In the genomic region with DNA sequence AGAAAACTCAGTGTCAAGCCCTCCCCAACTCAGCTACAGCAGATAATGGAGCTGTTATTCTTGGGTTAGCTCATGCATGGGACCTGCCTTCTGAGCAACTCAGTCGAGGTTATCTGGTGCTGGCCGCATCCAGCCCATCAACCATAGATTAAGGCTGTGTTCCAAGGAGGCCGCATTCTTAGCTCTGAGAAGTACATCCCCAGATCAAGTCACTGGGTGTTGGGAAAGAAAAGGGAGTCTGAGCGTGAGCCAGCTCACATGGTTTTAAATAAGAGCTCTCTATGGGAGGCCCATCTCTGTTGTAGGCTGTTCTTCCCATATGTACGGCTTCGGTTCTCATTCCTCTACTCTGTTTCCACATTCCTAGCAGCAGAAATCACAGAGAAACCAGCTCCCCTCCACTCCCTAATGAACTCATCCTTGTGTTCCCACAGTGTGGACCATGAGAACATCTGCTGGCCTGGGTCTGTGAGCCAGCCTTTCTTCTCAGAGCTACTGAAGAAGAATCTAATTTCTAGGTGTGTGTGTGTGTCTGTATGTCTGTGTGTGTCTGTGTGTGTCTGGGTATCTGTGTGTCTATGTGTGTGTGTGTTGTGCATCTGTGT, we compare ENCODE assay signal across 15 mouse cellular contexts. TPM values are rescaled to one million over a fixed set of nuclear protein-coding genes. Genes with fewer than 3 reads are reported as not detected.
DNase-seq lines count a peak whose midpoint lies in the region; ATAC-seq and TF ChIP-seq lines count a peak whose summit lies in the region.
"Had no signal": no experiment of that assay in that cellular context is flagged by ENCODE, and none has a peak within 500 bp of the region (broad histone marks: within the 10 kb centered on the region; RNA-seq: fewer than 3 reads in every experiment).

No protein-coding gene starts in this region.

- H3K36me3 ChIP-seq in heart, embryonic 10.5 days: 0 out of 2 replicates have a peak, but pooled peaks cover 6% of the 10 kb centered on the region
- H3K36me3 ChIP-seq in spleen, adult 2 months (ENCODE audit: control insufficient read depth, insufficient read depth, low read length): no peaks in the 10 kb centered on the region
- H3K36me3 ChIP-seq in stomach, postnatal 0 days (ENCODE audit: control insufficient read depth, insufficient read depth, low read length): no peaks in the 10 kb centered on the region
- H3K36me3 ChIP-seq: hindbrain, embryonic 13.5 days had no signal

- no peak for TF ChIP-seq EP300 in stomach, postnatal 0 days (optimal IDR thresholded peaks at IDR 0.05)

- no peaks in the 10 kb centered on the region for H3K27me3 ChIP-seq in heart, embryonic 10.5 days (ENCODE audit: insufficient read depth, poor library complexity, severe bottlenecking)
- H3K27me3 ChIP-seq in spleen, adult 2 months (ENCODE audit: control insufficient read depth, insufficient read depth, low read length): no peaks in the 10 kb centered on the region
- H3K27me3 ChIP-seq in stomach, postnatal 0 days (ENCODE audit: control insufficient read depth, insufficient read depth, low read length): no peaks in the 10 kb centered on the region
- H3K27me3 ChIP-seq: embryonic facial prominence, embryonic 12.5 days; hindbrain, embryonic 13.5 days had no signal

- H3K4me3 ChIP-seq in heart, embryonic 10.5 days: no peak overlapping the region
- no peak overlapping the region for H3K4me3 ChIP-seq in spleen, adult 2 months (ENCODE audit: extremely low read depth, insufficient read depth, insufficient read length)
- H3K4me3 ChIP-seq in stomach, postnatal 0 days (ENCODE audit: low read depth, low read length): no peak overlapping the region
- H3K4me3 ChIP-seq: embryonic facial prominence, embryonic 12.5 days; hindbrain, embryonic 13.5 days had no signal

- peak overlapping the region; percentile 83 for H3K27ac ChIP-seq in heart, embryonic 10.5 days
- H3K27ac ChIP-seq in spleen, adult 2 months (ENCODE audit: insufficient read depth, low read length): 0 out of 2 replicates have a peak overlapping the region, but pooled peaks have one; percentile 38
- H3K27ac ChIP-seq in stomach, postnatal 0 days (replicated peaks): 0 out of 2 replicates have a peak overlapping the region, but pooled peaks have one; percentile 8
- H3K27ac ChIP-seq: embryonic facial prominence, embryonic 12.5 days; hindbrain, embryonic 13.5 days had no signal

- peaks cover 83% of the 10 kb centered on the region for H3K4me1 ChIP-seq in heart, embryonic 10.5 days
- H3K4me1 ChIP-seq in spleen, adult 2 months (ENCODE audit: control insufficient read depth, insufficient read depth, insufficient read length): peaks cover 5% of the 10 kb centered on the region; the same call in 1 of the 2 replicates
- no peaks in the 10 kb centered on the region for H3K4me1 ChIP-seq in stomach, postnatal 0 days (replicated peaks; ENCODE audit: control insufficient read depth, insufficient read depth)
- H3K4me1 ChIP-seq: hindbrain, embryonic 13.5 days had no signal

- no peaks in the 10 kb centered on the region for H3K9me3 ChIP-seq in heart, embryonic 10.5 days
- no peaks in the 10 kb centered on the region for H3K9me3 ChIP-seq in stomach, postnatal 0 days (ENCODE audit: control insufficient read depth, low read length)
- H3K9me3 ChIP-seq: embryonic facial prominence, embryonic 12.5 days; hindbrain, embryonic 13.5 days had no signal

- no peak overlapping the region for H3K4me2 ChIP-seq in stomach, postnatal 0 days (replicated peaks; ENCODE audit: low read depth)
- H3K4me2 ChIP-seq: embryonic facial prominence, embryonic 12.5 days; hindbrain, embryonic 13.5 days; midbrain, embryonic 11.5 days had no signal

- TF ChIP-seq CTCF in spleen, adult 2 months (IDR thresholded peaks at IDR 0.05; ENCODE audit: extremely low read depth, insufficient read depth, insufficient read length, insufficient replicate concordance): no peak
- TF ChIP-seq CTCF in stomach, postnatal 0 days (IDR thresholded peaks at IDR 0.05; ENCODE audit: low read depth): no peak

- H3K9ac ChIP-seq in stomach, postnatal 0 days (ENCODE audit: low read length): no peak overlapping the region
- H3K9ac ChIP-seq: embryonic facial prominence, embryonic 12.5 days; hindbrain, embryonic 13.5 days had no signal

- WGBS in heart, embryonic 10.5 days: 28% methylated on average over 6 of the region's 6 CpGs
- 91% methylated on average over 6 of the region's 6 CpGs for WGBS in spleen, adult 2 months
- 65% methylated on average over 6 of the region's 6 CpGs for WGBS in stomach, postnatal 0 days

- no peak for TF ChIP-seq POLR2A in spleen, adult 2 months (IDR thresholded peaks at IDR 0.05; ENCODE audit: low read depth, low read length)

- no peak for DNase-seq in heart, embryonic 10.5 days (ENCODE audit: low spot score)
- DNase-seq in heart, adult 8-10 months (ENCODE audit: low spot score): no peak
- no peak for DNase-seq in spleen, adult 2 months (ENCODE audit: low read depth in 1 of 2, low spot score in 2 of 2)
- no peak for DNase-seq in spleen, adult 18-20 months
- DNase-seq in liver: peak; percentile 82
- no peak for DNase-seq in stomach, postnatal 0 days (ENCODE audit: low spot score)
- no peak for DNase-seq in right cerebral cortex, postnatal 10 days (ENCODE audit: low spot score in 2 of 2)
- DNase-seq in right cerebral cortex, adult 2 months (ENCODE audit: low spot score in 2 of 2): no peak
- DNase-seq: adrenal gland, postnatal 10 days; cerebellum, adult 2 months; layer of hippocampus, adult 9-11 months; left cerebral cortex, postnatal 4 days had no signal

- peak; percentile 48; the same call in 1 of the 2 replicates for ATAC-seq in stomach, postnatal 0 days (ENCODE audit: low FRiP score, low TSS enrichment)

RNA-seq across cellular contexts. Expression of gene Emilin2, which starts 22.1 kb away (rescaled TPM):
- polyA plus RNA-seq in heart, embryonic 10.5 days (2016; fragmentation: Nextera tagmentation; extraction: Ambion mirVana): 66.9 and 119 TPM in 2 replicates
- total RNA-seq in heart, adult 8-10 months (2022): 10 to 100 TPM; 25.3 to 46.2 (median 41.1) TPM
- polyA plus RNA-seq in spleen, adult 2 months (2012; rRNA removed): 20.0 and 30.0 TPM in 2 replicates
- polyA plus RNA-seq in stomach, postnatal 0 days (2015; fragmentation: Nextera tagmentation; extraction: Ambion mirVana): 1.4 TPM in 2 replicates

Comparison
In these comparisons a context has a peak if more than half of its experiments do, and no peak if none do; other contexts are left out.
1. H3K27ac ChIP-seq: peak in every context shown above with its lines; median percentile 83 in heart, embryonic 10.5 days; 38 in spleen, adult 2 months; 8 in stomach, postnatal 0 days.